Mouse (Mus musculus): ENCODE data around the gene Stim1.

- TF ChIP-seq POLR2A (IDR thresholded peaks at IDR 0.05; ENCODE audit: insufficient read length, low read depth) (no peak), E2F4 (IDR thresholded peaks at IDR 0.05; ENCODE audit: insufficient read depth) (no peak)
Measured at GRCm38 (mm10) chr7:102383221-102383620, 115.6 kb downstream of the Stim1 start.

Measured in myocyte (in vitro differentiated cells).